Mouse (Mus musculus) neural tube, embryonic 11.5 days (tissue): ENCODE data around the gene Smim24. TPM values are rescaled to one million over a fixed set of nuclear protein-coding genes. Genes with fewer than 3 reads are reported as not detected.
A peak's percentile ranks its signal among the peaks of the same experiment; 100 is the strongest.

Experiments
- ATAC-seq: fragments of 200-750 bp; cut with Nextera tagmentation; 2 replicates; pipeline ENCODE4 v1.8.0; 2017; ENCODE audit warnings: moderate number of reproducible peaks, mild to moderate bottlenecking, moderate TSS enrichment, moderate library complexity; ENCODE audit not compliant: insufficient read depth, low FRiP score, low TSS enrichment
- DNase-seq: peaks from one replicate; pipeline ENCODE4 v3.0.0-alpha.2; 2015; ENCODE audit warnings: low spot score
- H3K27ac ChIP-seq: fragments of 300-500 bp; sonication (generic); 2 replicates; pipeline ENCODE4 v1.5.1; 2014; ENCODE audit warnings: low read depth, mild to moderate bottlenecking, low read length
- H3K27me3 ChIP-seq: fragments of 300-500 bp; sonication (generic); 2 replicates; pipeline ENCODE4 v1.6.1; 2014; ENCODE audit warnings: mild to moderate bottlenecking, low read length, mixed read lengths; ENCODE audit not compliant: control insufficient read depth, insufficient read depth
- H3K36me3 ChIP-seq: fragments of 300-500 bp; sonication (generic); 2 replicates; pipeline ENCODE4 v1.6.1; 2014; ENCODE audit warnings: mild to moderate bottlenecking, low read length, moderate library complexity, mixed read lengths; ENCODE audit not compliant: control insufficient read depth, insufficient read depth
- H3K4me1 ChIP-seq: fragments of 300-500 bp; sonication (generic); 2 replicates; pipeline ENCODE4 v1.6.1; 2014; ENCODE audit warnings: low read length, mixed read lengths; ENCODE audit not compliant: control insufficient read depth, insufficient read depth
- H3K4me2 ChIP-seq: fragments of 300-500 bp; sonication (generic); 2 replicates; pipeline ENCODE4 v1.6.1; 2014; ENCODE audit warnings: low read depth, mild to moderate bottlenecking, moderate library complexity
- H3K4me3 ChIP-seq: fragments of 300-500 bp; sonication (generic); 2 replicates; pipeline ENCODE4 v1.5.1; 2014; ENCODE audit warnings: low read depth, low read length
- H3K9ac ChIP-seq: fragments of 300-500 bp; sonication (generic); 2 replicates; pipeline ENCODE4 v1.6.1; 2014; ENCODE audit warnings: mild to moderate bottlenecking, low read length
- H3K9me3 ChIP-seq: fragments of 300-500 bp; sonication (generic); 2 replicates; pipeline ENCODE4 v1.6.1; 2016; ENCODE audit warnings: low read length; ENCODE audit not compliant: control insufficient read depth
- WGBS: fragments of 180-500 bp; shearing (Covaris S2); extraction: QIAGEN DNeasy Blood & Tissue Kit; methylation state at CpG from one replicate; pipeline ENCODE4 v1.1.7; 2014; 5-methylcytosine and 5-hydroxymethylcytosine counted together
- polyA plus RNA-seq: library from polyadenylated mRNA; unstranded; fragments of >200 nt; fragmentation: Nextera tagmentation; extraction: Ambion mirVana; gene quantifications from 2 replicates; pipeline ENCODE4 v1.2.1, GENCODE M21; 2014

The Smim24 gene
- polyA plus RNA-seq = 1.9 and 3.5 TPM in 2 replicates

GRCm38 (mm10) chr10:81392781-81393185 lies at the start of gene Smim24:
Gene Smim24, plus strand, starts transcription at chr10:81393051.
- Histone ChIP-seq H3K4me2 (peak within 1 kb of the TSS; percentile 22), H3K4me3 (peak within 1 kb of the TSS; percentile 9; the same call in 1 of the 2 replicates), H3K36me3 (peaks cover 3% of the 10 kb centered on the region; the same call in 1 of the 2 replicates), H3K4me1 (peaks cover 12% of the 10 kb centered on the region), H3K9me3 (no peaks in the 10 kb centered on the region), H3K9ac (0 out of 2 replicates have a peak within 1 kb of the TSS, but pooled peaks have one; percentile 37), H3K27ac (no peak within 1 kb of the TSS), H3K27me3 (no peaks in the 10 kb centered on the region)
- DNase-seq = no peak
- no peak for ATAC-seq
- 58% methylated on average over 14 of the region's 14 CpGs for WGBS

DNA sequence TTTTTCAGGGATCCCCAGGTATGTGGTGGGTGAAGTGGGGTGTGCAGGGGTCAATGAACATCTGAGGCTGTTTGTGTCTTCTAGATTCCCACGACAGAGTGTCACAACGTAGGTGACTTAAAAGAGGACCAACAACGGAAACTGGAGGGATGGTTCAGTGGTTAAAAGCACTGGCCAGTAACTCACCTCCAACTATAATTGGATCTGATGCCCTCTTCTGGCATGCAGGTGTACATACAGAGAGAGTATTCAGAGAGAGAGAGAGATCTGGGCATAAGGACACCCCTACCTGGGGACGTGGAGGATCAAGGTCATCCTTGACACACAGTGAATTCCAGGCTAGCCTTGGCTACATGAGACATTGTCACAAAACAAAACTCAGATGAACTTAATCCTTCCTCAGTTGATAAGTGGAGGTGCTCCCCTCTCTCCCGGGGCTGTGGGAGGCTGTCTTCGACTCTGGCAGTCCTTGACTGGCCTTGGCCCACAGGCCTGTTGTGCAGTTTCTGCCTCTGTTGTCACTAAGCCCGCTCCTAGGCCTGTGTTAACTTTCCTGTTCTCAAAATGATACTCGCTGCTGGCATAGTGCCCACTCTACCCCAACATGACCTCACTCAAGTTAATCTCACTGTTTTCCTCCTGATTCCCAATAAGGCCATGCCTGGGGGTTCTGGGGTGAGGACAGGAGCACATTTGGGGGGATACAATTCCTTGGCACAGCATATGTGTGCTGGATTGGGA lies 48.3 kb upstream of the Smim24 start:
- no peak overlapping the region for H3K9ac ChIP-seq
- no peaks in the 10 kb centered on the region for H3K9me3 ChIP-seq
- peaks cover 11% of the 10 kb centered on the region for H3K4me1 ChIP-seq
- no peaks in the 10 kb centered on the region; the same call in none of the 2 replicates for H3K36me3 ChIP-seq
- no peak for ATAC-seq
- DNase-seq = no peak
- H3K4me3 ChIP-seq = no peak overlapping the region
- no peak overlapping the region for H3K27ac ChIP-seq
- 59% methylated on average over 8 of the region's 8 CpGs for WGBS
- peaks cover 42% of the 10 kb centered on the region for H3K27me3 ChIP-seq
- no peak overlapping the region for H3K4me2 ChIP-seq

GRCm38 (mm10) chr10:81345162-81345534 lies 47.7 kb upstream of the Smim24 start:
- H3K36me3 ChIP-seq = no peaks in the 10 kb centered on the region; the same call in none of the 2 replicates
- no peak overlapping the region for H3K9ac ChIP-seq
- H3K4me3 ChIP-seq = no peak overlapping the region
- no peak overlapping the region for H3K27ac ChIP-seq
- no peak overlapping the region for H3K4me2 ChIP-seq
- no peaks in the 10 kb centered on the region for H3K9me3 ChIP-seq
- DNase-seq = no peak
- ATAC-seq = no peak
- peaks cover 42% of the 10 kb centered on the region for H3K27me3 ChIP-seq
- H3K4me1 ChIP-seq = peaks cover 14% of the 10 kb centered on the region
- WGBS = 80% methylated on average over 4 of the region's 4 CpGs

- no peak overlapping the region for H3K9ac ChIP-seq
Observed at GRCm38 (mm10) chr10:81346453-81347067, 46.3 kb upstream of the Smim24 start.

GRCm38 (mm10) chr10:81349146-81349545 lies 43.7 kb upstream of the Smim24 start:
- H3K9me3 ChIP-seq = no peaks in the 10 kb centered on the region
- H3K4me2 ChIP-seq = peak overlapping the region; percentile 74
- H3K9ac ChIP-seq = peak overlapping the region; percentile 87
- no peak overlapping the region for H3K27ac ChIP-seq
- ATAC-seq = no peak
- H3K27me3 ChIP-seq = peaks cover 13% of the 10 kb centered on the region
- 5% methylated on average over 12 of the region's 12 CpGs for WGBS
- H3K4me1 ChIP-seq = peaks cover 16% of the 10 kb centered on the region
- no peaks in the 10 kb centered on the region; the same call in none of the 2 replicates for H3K36me3 ChIP-seq
- DNase-seq = no peak
- H3K4me3 ChIP-seq = peak overlapping the region; percentile 94

More at GRCm38 (mm10) chr10:81346453-81347067, 46.3 kb upstream of the Smim24 start:
- 6% methylated on average over 55 of the region's 55 CpGs for WGBS
- ATAC-seq (no peak), DNase-seq (peak; percentile 73)
- H3K27ac ChIP-seq = no peak overlapping the region
- H3K4me1 ChIP-seq = peaks cover 16% of the 10 kb centered on the region
- peaks cover 37% of the 10 kb centered on the region for H3K27me3 ChIP-seq
- H3K4me2 ChIP-seq = peak overlapping the region; percentile 39
- no peaks in the 10 kb centered on the region; the same call in none of the 2 replicates for H3K36me3 ChIP-seq
- no peaks in the 10 kb centered on the region for H3K9me3 ChIP-seq
- 0 out of 2 replicates have a peak overlapping the region, but pooled peaks have one; percentile 10 for H3K4me3 ChIP-seq

DNA sequence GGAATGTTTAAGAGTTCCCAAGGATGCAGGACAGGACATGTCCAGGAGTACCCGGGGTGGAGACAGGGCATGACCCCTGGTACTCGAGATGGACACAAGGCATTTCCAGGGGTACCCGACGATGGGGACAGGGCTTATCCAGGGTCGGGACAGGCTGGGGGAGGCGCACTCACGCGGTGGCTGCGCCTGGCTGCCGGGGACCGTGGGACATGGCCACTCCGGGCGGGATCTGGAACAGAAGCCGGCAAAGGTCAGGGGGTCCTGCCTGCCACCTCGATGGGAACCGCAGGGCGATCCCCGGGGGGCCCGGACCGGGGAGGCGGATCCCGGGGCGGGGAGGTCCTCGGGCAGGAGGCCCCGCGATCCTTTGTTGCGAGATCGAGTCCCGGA lies 42.9 kb upstream of the Smim24 start:
- H3K27me3 ChIP-seq = peaks cover 6% of the 10 kb centered on the region
- peaks cover 16% of the 10 kb centered on the region for H3K4me1 ChIP-seq
- H3K9ac ChIP-seq = peak overlapping the region; percentile 87
- H3K36me3 ChIP-seq = no peaks in the 10 kb centered on the region; the same call in none of the 2 replicates
- H3K4me3 ChIP-seq = peak overlapping the region; percentile 94
- peak overlapping the region; percentile 11; the same call in 1 of the 2 replicates for H3K27ac ChIP-seq
- ATAC-seq (peak; percentile 13), DNase-seq (no peak)
- no peaks in the 10 kb centered on the region for H3K9me3 ChIP-seq
- H3K4me2 ChIP-seq = peak overlapping the region; percentile 74
- under 1% methylated on average over 29 of the region's 29 CpGs for WGBS

DNA sequence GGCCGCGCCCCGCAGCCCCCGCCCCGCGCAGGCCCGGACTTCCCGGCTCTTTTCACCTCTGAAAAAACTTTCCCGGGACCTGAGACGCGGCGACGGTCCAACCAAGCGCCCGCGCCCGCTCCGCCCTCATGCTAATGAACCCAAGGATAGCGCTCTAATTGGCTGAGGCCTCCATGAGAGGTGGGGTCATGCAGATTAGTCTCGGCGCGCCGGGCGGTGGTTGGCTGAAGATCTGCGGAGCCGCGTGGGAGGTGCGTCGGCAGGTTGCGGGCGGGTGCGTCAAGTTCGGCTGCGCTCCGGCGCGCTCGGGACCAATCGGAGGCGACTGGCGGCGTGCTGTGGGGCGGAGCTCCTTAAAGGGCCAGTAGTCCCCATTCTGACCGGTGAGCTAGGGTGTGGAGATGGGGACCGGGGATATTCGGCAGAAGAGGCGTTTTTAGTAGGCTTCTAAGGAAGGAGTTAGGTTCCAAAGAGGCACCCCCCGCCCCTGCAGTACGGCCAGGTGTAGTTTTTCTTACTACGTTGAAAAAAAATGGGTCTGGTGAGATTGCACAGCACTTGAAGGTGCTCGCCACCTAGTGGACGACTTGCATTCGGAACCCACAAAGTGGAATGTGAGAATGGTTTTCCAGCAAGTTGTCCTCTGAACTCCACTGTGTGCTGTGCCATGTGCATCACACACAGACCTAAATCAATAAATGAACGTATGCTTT lies 42.3 kb upstream of the Smim24 start, which contains the start of gene Hmg20b:
Gene Hmg20b (minus strand): TSS at position 130 of the 713 bp plus-strand sequence.
- H3K9me3 ChIP-seq = no peaks in the 10 kb centered on the region
- WGBS = 1% methylated on average over 54 of the region's 54 CpGs
- peak within 1 kb of the TSS; percentile 87 for H3K9ac ChIP-seq
- DNase-seq (peak; percentile 99), ATAC-seq (peak; percentile 96)
- peak within 1 kb of the TSS; percentile 74 for H3K4me2 ChIP-seq
- H3K27ac ChIP-seq = peak within 1 kb of the TSS; percentile 11; the same call in 1 of the 2 replicates
- peaks cover 16% of the 10 kb centered on the region for H3K4me1 ChIP-seq
- 0 out of 2 replicates have a peak, but pooled peaks cover 3% of the 10 kb centered on the region for H3K27me3 ChIP-seq
- H3K4me3 ChIP-seq = peak within 1 kb of the TSS; percentile 94
- H3K36me3 ChIP-seq = no peaks in the 10 kb centered on the region; the same call in none of the 2 replicates

DNA sequence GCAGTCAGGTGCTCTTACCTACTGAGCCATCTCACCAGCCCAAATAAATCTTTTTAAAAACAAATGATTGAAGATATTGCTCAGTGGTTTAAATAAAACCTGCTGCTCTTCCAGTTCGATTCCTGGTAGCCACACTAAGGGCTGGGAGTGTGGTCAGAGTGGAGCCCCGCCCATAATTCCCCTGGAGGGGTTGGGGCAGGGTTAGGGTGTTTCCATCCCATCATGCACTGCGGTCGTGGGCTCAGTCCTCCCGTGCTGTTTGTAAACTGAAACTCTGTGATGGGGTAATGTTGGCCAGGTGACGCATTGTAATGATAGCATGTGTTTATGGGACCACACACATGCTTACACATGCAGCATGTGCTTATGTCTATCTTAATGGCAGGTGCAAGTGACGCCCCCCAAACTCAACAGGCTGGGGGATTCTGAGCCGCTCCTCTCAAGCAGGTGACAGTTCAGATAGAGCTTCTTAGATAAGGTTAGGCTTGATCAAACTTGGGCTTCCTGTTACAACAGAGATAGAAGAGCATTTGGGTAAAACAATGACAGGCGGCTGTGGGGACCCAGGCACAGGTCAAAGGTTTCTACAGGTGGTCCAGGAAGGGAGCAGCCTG lies 41.1 kb upstream of the Smim24 start:
- ATAC-seq (no peak), DNase-seq (no peak)
- WGBS = 26% methylated on average over 9 of the region's 9 CpGs
- Histone ChIP-seq H3K9ac (no peak overlapping the region), H3K27ac (no peak overlapping the region), H3K9me3 (no peaks in the 10 kb centered on the region), H3K4me2 (no peak overlapping the region), H3K27me3 (no peaks in the 10 kb centered on the region), H3K4me3 (0 out of 2 replicates have a peak overlapping the region, but pooled peaks have one; percentile 6), H3K4me1 (peaks cover 15% of the 10 kb centered on the region), H3K36me3 (no peaks in the 10 kb centered on the region; the same call in none of the 2 replicates)
